Mouse (Mus musculus): ENCODE measurements around the gene Wbp4.
"Not testable (repeated sequence)": the region's sequence is repeated elsewhere in the genome, so short reads cannot be mapped to it uniquely, and the experiment has no call there.

The Wbp4 gene

DNA sequence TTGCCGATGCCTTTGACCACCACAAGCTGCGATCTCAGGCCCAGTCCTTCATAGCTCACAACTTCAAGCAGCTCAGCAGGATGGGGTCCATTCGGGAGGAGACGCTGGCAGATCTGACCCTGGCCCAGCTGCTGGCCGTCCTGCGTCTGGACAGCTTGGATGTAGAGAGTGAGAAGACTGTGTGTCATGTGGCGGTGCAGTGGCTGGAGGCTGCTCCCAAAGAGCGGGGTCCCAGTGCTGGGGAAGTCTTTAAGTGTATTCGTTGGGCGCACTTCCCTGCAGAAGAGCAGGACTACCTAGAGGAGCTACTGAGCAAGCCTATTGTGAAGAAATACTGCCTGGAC lies 28.8 kb downstream of the Wbp4 start:
- DNase-seq (ENCODE audit: low spot score in 2 of 2) = not testable (repeated sequence)

DNA sequence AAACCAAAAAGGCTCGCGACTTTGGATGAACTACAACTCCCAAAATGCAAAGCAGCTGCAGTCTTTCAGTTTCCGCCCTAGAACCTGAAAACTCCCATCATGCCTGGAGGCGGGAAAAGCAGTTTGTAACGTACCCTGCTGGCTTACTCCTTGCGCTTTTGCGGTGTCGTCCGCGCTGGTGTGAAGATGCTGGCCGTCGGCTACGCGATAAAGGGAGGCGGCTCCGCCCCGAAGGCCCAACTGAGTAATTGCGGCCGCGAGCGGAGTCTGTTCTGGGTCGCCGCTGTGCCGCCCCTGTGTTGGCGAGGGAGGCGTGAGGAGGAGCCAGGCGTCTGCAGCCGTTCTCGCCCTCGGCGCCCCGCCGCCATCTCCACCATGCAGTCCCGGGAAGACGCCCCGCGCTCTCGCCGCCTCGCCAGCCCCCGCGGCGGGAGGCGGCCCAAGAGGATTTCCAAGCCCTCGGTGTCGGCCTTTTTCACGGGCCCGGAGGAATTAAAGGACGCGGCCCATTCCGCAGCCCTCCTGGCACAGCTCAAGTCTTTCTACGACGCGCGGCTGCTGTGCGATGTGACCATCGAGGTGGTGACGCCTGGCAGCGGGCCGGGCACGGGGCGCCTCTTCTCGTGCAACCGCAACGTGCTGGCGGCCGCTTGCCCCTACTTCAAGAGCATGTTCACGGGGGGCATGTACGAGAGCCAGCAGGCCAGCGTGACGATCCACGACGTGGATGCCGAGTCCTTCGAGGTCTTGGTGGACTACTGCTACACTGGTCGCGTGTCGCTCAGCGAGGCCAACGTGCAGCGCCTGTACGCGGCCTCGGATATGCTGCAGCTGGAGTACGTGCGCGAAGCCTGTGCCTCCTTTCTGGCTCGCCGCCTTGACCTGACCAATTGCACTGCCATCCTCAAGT lies 29.4 kb downstream of the Wbp4 start, which contains the start of gene Kbtbd6:
Kbtbd6 (plus strand) TSS at position 155 of the 910 bp plus-strand sequence.
- DNase-seq (ENCODE audit: low spot score in 2 of 2) = peak; percentile 57 to 60

DNA sequence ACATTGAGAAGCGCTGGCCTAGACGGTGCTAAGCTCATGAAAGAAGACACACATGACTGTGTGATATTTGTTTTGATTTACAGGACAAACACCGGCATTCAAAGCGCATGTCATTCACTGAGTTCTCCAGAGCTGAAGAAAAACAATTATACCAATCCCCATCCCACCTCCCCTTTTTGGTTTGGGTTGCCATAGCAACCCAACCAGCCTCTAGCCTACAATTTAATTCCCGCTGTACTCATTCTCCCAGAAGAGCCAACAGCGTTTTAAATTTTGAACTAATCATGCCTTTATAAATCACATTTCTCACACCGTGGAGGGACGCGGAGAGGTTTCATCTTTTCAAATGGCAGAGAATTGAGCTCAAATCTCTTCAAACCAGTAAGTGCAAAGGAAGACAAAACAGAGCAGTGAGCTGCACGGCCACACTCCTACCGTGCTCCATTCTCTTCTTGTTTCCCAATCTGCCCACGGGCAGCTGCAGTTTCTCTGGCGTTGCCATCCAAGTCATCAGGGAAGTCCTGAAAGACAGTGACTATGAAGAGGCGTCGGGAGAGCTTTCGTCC lies 36.2 kb downstream of the Wbp4 start:
- DNase-seq (ENCODE audit: low spot score in 2 of 2) = peak in 1 of 2 experiments; percentile 24

DNA sequence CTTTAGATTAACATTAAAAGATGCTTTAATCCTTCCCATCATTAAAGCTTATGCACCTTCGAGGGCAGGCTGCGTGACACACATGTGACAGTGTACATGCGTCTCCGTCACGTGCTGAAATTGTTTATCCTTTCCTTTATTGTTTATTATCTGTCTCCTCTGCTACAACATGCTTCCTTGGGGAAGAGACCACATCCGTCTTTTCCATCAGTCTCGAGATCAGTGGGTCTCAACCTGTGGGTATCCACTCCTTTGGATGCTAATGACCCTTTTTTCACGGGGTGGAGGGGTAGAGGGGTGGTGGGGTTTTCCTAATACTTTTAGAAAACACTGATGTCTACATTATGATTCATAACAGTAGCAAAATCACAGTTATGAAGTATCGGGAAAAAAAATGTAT lies 36.7 kb downstream of the Wbp4 start:
- DNase-seq (ENCODE audit: low spot score in 2 of 2) = no peak

DNA sequence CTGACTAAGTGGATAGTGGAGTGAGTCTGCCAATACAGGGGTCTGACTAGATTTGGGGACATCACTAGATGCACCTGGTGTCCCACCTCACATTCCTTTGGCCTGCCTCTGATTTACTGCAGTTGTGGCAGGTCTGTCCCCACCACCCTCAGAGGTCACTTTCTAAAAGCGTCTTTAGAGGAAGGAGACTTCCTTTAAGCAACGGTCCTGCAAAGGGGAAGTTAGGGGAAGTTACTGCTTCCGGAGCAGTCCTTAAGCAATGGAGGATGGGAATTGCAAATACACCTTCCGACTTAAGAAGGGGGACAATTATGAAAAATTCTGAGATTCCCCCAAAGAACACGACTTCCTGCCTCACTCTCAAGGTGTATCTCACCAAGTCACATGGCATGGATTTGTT lies 39.9 kb downstream of the Wbp4 start:
- DNase-seq (ENCODE audit: low spot score in 2 of 2) = no peak

DNA sequence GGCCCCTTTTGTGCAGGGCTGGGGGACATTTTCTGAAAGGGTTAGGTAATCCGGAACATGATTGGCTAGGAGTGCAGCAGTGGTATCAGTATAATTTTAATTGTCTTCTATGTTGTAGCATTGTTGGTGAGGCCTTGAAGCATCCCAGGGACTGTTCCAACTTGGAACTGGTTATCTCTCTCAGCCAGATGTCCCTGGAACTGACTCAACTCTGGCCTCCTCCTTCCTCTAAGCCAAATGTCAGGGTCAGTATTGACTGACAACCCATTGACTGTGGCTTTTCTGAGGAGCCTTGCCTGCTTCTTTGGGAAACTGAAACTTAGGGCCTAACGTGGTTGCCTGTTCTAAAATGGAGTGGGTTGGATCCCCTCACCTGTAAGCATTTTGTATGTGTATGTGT lies 40.7 kb downstream of the Wbp4 start:
- no peak for DNase-seq (ENCODE audit: low spot score in 2 of 2)

DNA sequence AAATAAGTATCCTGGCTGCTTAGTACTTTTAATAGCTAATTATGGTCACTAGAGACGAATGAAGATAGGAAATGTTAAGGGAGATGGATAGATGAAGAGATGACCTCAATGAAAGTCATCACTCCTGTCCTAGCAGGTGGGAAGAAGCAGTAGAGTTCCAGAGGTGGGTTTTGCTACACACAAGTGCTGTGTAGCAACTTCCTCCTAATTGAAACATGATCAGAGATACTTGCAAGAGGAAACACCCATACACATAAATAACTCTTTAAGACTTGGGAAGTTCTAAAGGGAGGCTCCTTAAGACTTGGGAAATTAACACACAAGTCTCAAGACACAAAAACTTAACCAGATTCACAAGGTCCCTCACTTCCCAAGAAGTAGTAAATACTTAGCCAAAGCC lies 47.3 kb downstream of the Wbp4 start:
- DNase-seq (ENCODE audit: low spot score in 2 of 2) = no peak

DNA sequence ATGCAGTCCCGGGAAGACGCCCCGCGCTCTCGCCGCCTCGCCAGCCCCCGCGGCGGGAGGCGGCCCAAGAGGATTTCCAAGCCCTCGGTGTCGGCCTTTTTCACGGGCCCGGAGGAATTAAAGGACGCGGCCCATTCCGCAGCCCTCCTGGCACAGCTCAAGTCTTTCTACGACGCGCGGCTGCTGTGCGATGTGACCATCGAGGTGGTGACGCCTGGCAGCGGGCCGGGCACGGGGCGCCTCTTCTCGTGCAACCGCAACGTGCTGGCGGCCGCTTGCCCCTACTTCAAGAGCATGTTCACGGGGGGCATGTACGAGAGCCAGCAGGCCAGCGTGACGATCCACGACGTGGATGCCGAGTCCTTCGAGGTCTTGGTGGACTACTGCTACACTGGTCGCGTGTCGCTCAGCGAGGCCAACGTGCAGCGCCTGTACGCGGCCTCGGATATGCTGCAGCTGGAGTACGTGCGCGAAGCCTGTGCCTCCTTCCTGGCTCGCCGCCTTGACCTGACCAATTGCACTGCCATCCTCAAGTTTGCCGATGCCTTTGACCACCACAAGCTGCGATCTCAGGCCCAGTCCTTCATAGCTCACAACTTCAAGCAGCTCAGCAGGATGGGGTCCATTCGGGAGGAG lies 54.5 kb downstream of the Wbp4 start:
- not testable (repeated sequence) for DNase-seq (ENCODE audit: low spot score in 2 of 2)

DNA sequence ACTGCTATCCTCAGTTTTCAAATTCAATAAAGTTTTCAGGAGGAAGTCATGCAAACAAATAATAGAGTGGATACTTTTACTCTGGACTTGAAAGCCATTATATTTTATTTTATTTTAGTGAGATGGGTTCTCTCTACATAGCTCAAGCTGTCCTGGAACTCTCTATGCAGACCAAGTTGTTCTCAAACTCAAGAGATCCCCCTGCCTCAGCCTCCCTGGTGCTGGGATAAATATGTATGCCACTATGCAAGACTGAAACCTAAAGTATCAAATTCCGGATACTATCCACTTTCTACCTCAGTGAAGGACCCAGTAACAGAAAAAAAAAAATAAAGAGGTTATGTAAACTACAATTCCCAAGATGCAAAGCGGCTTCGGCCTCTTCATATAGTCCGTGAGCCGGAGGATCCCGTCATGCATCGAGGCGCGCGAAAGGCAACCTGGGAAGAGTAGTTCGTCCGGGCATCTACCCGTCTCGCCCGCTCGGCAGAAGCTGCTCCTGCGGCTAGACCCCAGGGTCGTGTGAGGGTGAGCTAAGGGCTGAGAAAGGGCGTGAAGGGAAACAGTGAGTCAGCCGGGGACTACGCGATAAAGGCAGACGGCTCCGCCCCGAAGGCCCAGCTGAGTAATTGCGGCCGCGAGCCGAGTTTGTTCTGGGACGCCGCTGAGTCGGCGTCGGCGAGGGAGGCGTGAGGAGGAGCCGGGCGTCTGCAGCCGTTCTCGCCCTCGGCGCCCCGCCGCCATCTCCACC lies 55.2 kb downstream of the Wbp4 start, which contains the start of gene Kbtbd7:
Kbtbd7 (plus strand) TSS at position 533 of the 751 bp plus-strand sequence.
- DNase-seq (ENCODE audit: low spot score in 2 of 2) = peak; percentile 89 to 90

DNA sequence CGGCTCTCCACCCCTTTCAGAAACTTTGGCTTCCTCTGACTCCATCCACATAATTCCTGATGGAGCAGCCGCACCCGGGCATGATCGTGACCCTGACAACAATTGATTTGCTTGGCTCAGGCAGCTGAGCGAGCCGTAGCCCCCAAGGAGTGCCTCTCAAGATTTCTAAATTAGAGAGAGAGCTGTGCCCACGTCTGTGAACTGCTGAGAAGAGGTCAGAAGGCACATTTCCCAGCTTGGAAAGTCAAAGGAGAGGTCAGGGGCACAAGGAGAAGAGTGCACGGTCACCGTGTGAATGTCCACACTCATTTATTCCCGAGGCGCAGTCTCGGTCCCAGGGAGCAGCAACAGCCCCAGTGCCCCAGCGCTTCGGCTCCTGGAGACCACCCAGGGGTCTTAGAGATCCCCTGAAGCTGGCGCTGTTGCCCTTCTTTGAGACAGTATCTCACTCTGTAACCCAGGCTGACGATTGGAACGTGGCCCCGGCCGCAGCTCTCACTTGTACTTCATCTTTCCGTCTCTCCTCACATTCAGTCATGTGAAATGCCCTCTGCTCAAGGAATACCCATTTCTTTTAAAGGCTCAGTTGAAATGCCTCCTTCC lies 61.1 kb downstream of the Wbp4 start:
- DNase-seq (ENCODE audit: low spot score in 2 of 2) = no peak

DNA sequence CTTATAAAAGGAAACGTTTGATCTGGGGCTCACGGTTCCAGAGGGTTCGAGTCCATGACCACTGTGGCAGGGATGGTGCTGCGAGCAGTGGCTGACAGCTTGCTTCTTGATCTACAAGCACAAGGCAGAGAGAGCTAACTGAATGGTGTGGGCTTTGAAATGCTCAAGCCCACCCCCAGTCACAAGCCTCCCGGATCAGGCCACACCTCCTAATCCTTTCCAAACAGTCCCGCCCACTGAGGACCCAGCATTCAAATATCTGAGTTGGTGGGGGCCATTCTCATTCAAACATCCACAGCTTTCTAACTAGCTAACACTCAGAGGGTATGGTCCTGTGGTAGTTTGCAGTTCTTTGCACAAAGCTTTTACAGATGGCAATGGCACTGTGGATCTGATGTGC lies 68.2 kb downstream of the Wbp4 start:
- no peak for DNase-seq (ENCODE audit: low spot score in 2 of 2)

DNA sequence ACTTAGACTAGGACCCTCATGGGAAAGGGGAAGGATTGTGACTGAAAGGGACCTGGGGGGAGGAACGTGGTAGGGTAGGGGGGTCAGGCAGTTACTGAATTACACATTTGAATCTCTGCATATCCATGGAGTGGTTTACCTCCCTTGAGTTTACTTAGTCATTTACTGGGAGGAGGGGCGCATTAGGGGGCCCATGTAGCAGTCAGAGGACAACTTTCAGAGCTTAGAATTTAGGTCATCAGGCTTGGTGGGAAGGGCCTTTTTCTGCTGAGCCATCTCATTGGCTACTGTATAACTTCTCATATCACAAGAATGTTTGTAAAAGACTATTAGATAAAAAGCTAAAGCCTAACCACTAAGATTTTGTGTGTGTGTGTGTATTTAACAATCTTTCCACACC lies 70.7 kb downstream of the Wbp4 start:
- no peak for DNase-seq (ENCODE audit: low spot score in 2 of 2)
